Comparison of ENCODE assay signal across 24 mouse cellular contexts in the genomic region with DNA sequence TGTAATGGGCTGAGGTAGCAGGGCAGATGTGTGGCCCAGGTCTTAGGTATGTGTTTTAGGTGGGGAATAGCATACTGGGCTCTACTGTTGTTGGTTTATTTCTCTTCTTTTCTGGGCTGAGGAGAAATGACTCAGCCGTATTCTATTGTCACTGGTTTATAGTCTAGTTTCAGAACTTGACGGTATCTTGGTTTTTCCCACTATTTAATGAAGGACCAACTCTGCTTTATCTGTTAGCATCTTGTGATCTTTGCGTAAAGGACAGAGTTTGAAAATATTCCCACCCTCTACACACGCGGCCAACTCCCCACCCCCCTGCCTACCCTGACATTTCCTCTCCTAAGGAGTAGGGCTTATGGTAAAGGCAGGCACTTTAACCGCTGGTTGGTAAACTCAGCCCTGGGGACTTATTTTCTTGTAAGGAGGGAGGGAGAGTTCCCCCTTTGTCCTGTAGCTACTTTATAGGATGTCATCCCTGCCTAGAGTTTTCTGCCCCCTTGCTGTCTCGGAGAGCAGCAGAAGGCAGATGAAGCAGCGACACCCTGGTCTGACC. TPM values are rescaled to one million over a fixed set of nuclear protein-coding genes. Genes with fewer than 3 reads are reported as not detected.
A peak's percentile ranks its signal among the peaks of the same experiment; 100 is the strongest.
DNase-seq lines count a peak whose midpoint lies in the region; ATAC-seq lines count a peak whose summit lies in the region.
"Had no signal": no experiment of that assay in that cellular context is flagged by ENCODE, and none has a peak within 500 bp of the region (broad histone marks: within the 10 kb centered on the region; RNA-seq: fewer than 3 reads in every experiment).

No protein-coding gene starts in this region.

- peak overlapping the region; percentile 64 for H3K4me3 ChIP-seq in megakaryocyte, embryonic 14.5 days (replicated peaks)
- H3K4me3 ChIP-seq: embryonic facial prominence, embryonic 12.5 days; forebrain, embryonic 15.5 days; heart, embryonic 12.5 days; hindbrain, embryonic 12.5 days; intestine, embryonic 15.5 days had no signal

- no peak for ATAC-seq in megakaryocyte, adult 5-6 weeks (ENCODE audit: poor library complexity, severe bottlenecking)
- peak; percentile 32 for ATAC-seq in activated CD4-positive, CD25-positive, alpha-beta regulatory T cell, adult 4 months
- ATAC-seq: forebrain, embryonic 15.5 days; hindbrain, embryonic 16.5 days; intestine, embryonic 15.5 days; Patski had no signal

- H3K27me3 ChIP-seq in megakaryocyte, embryonic 14.5 days (replicated peaks), result peaks cover 3% of the 10 kb centered on the region
- H3K27me3 ChIP-seq: embryonic facial prominence, embryonic 12.5 days; forebrain, embryonic 15.5 days; heart, embryonic 12.5 days; hindbrain, embryonic 12.5 days; intestine, embryonic 15.5 days; Patski had no signal

- peaks cover 57% of the 10 kb centered on the region for H3K4me1 ChIP-seq in megakaryocyte, embryonic 14.5 days
- H3K4me1 ChIP-seq: embryonic facial prominence, embryonic 12.5 days; forebrain, embryonic 15.5 days; heart, embryonic 12.5 days; hindbrain, embryonic 12.5 days had no signal

- no peaks in the 10 kb centered on the region for H3K36me3 ChIP-seq in megakaryocyte, embryonic 14.5 days (replicated peaks; ENCODE audit: low read length)
- H3K36me3 ChIP-seq: embryonic facial prominence, embryonic 12.5 days; forebrain, embryonic 15.5 days; heart, embryonic 12.5 days; hindbrain, embryonic 12.5 days; intestine, embryonic 15.5 days had no signal

- peaks cover 4% of the 10 kb centered on the region; the same call in 1 of the 2 replicates for H3K9me3 ChIP-seq in megakaryocyte, embryonic 14.5 days
- H3K9me3 ChIP-seq: embryonic facial prominence, embryonic 12.5 days; forebrain, embryonic 15.5 days; heart, embryonic 12.5 days; hindbrain, embryonic 12.5 days; intestine, embryonic 15.5 days had no signal

- DNase-seq in induced T-regulatory cell, adult 2 months (ENCODE audit: low read depth), result peak; percentile 55
- no peak for DNase-seq in thymus, postnatal 10 days (ENCODE audit: low spot score in 2 of 2)
- DNase-seq in cerebellum, adult 9-10 months, result no peak
- DNase-seq in adipocyte (ENCODE audit: low spot score), result no peak
- DNase-seq: adrenal gland, adult 8-10 months; adrenal gland, postnatal 36 days; cerebellum, adult 2 months; cerebellum, postnatal 14 days; gastrocnemius, postnatal 10 days had no signal

RNA-seq across cellular contexts. Expression of a gene that starts 7.7 kb away (rescaled TPM):
- polyA plus RNA-seq in megakaryocyte, embryonic 14.5 days (2012; ENCODE audit: insufficient read depth, low replicate concordance), result not detected in 2 replicates
- total RNA-seq in megakaryocyte, adult 5-6 weeks (2015), result not detected in 2 replicates
- 0.18 TPM in 1 of 2 replicates, not detected in the other for total RNA-seq in megakaryocyte, adult 5-6 weeks (2017)
- polyA plus RNA-seq in activated CD4-positive, CD25-positive, alpha-beta regulatory T cell, adult 4 months (2017; shearing (Covaris generic)), result not detected
- total RNA-seq: adrenal gland, adult 8-10 months; adrenal gland, postnatal 36 days; gastrocnemius, postnatal 10 days; gastrocnemius, postnatal 4 days; heart, adult 8-10 months; heart, postnatal 25 days had no signal
- polyA plus RNA-seq: embryonic facial prominence, embryonic 12.5 days; forebrain, embryonic 11.5 days; forebrain, embryonic 15.5 days; heart, embryonic 12.5 days; heart, embryonic 16.5 days; hindbrain, embryonic 12.5 days; hindbrain, embryonic 16.5 days; intestine, embryonic 15.5 days; Patski had no signal
